Comparison of ENCODE assay signal across 9 mouse cellular contexts in genomic region chr6:34954926-34955861, GRCm38 (mm10). TPM values are rescaled to one million over a fixed set of nuclear protein-coding genes. Genes with fewer than 3 reads are reported as not detected.
A peak's percentile ranks its signal among the peaks of the same experiment; 100 is the strongest.
DNase-seq lines count a peak whose midpoint lies in the region; ATAC-seq and TF ChIP-seq lines count a peak whose summit lies in the region.
"Had no signal": no experiment of that assay in that cellular context is flagged by ENCODE, and none has a peak within 500 bp of the region (broad histone marks: within the 10 kb centered on the region; RNA-seq: fewer than 3 reads in every experiment).

No protein-coding gene starts in this region.

- TF ChIP-seq EP300 in stomach, postnatal 0 days (optimal IDR thresholded peaks at IDR 0.05): no peak

- no peak overlapping the region for H3K27ac ChIP-seq in heart, embryonic 10.5 days
- H3K27ac ChIP-seq in kidney, postnatal 0 days: no peak overlapping the region
- H3K27ac ChIP-seq in stomach, postnatal 0 days (replicated peaks): no peak overlapping the region

- 53% methylated on average over 18 of the region's 18 CpGs for WGBS in heart, embryonic 10.5 days
- 52% methylated on average over 18 of the region's 18 CpGs for WGBS in kidney, postnatal 0 days
- 52% methylated on average over 18 of the region's 18 CpGs for WGBS in stomach, postnatal 0 days

- H3K9me3 ChIP-seq in heart, embryonic 10.5 days: no peaks in the 10 kb centered on the region
- no peaks in the 10 kb centered on the region for H3K9me3 ChIP-seq in kidney, postnatal 0 days (replicated peaks; ENCODE audit: low read length)
- H3K9me3 ChIP-seq in megakaryocyte, embryonic 14.5 days: no peaks in the 10 kb centered on the region
- H3K9me3 ChIP-seq in stomach, postnatal 0 days (ENCODE audit: control insufficient read depth, low read length): no peaks in the 10 kb centered on the region

- H3K9ac ChIP-seq in kidney, postnatal 0 days (ENCODE audit: low read depth, low read length): no peak overlapping the region
- no peak overlapping the region for H3K9ac ChIP-seq in stomach, postnatal 0 days (ENCODE audit: low read length)

- TF ChIP-seq CTCF in kidney, postnatal 0 days (IDR thresholded peaks at IDR 0.05; ENCODE audit: low read depth): peak; percentile 67
- peak; percentile 78 for TF ChIP-seq CTCF in stomach, postnatal 0 days (IDR thresholded peaks at IDR 0.05; ENCODE audit: low read depth)

- intact Hi-C loops in gastrocnemius, postnatal 36 days (cut with DNase I): no loop called here

- DNase-seq in heart, embryonic 10.5 days (ENCODE audit: low spot score): peak; percentile 84
- no peak for DNase-seq in heart, adult 9 months (ENCODE audit: low spot score in 2 of 2)
- DNase-seq in brain, adult 2 months (ENCODE audit: low read depth, low spot score): peak; percentile 57
- DNase-seq in kidney, postnatal 0 days (ENCODE audit: low spot score): peak; percentile 63
- DNase-seq in stomach, postnatal 0 days (ENCODE audit: low spot score): peak; percentile 55
- DNase-seq in gastrocnemius, postnatal 36 days: no peak

- peak; percentile 71 for ATAC-seq in granulocyte monocyte progenitor cell, adult 5-6 weeks (replicated peaks; ENCODE audit: poor library complexity, severe bottlenecking)
- ATAC-seq in kidney, postnatal 0 days (replicated peaks; ENCODE audit: low FRiP score, low read depth): peak; percentile 82
- ATAC-seq in stomach, postnatal 0 days (ENCODE audit: low FRiP score, low TSS enrichment): peak; percentile 70

- H3K36me3 ChIP-seq in heart, embryonic 10.5 days: no peaks in the 10 kb centered on the region
- H3K36me3 ChIP-seq in kidney, postnatal 0 days (ENCODE audit: insufficient read depth, low read length): no peaks in the 10 kb centered on the region
- H3K36me3 ChIP-seq in megakaryocyte, embryonic 14.5 days (replicated peaks; ENCODE audit: low read length): no peaks in the 10 kb centered on the region
- no peaks in the 10 kb centered on the region for H3K36me3 ChIP-seq in stomach, postnatal 0 days (ENCODE audit: control insufficient read depth, insufficient read depth, low read length)

- peaks cover 13% of the 10 kb centered on the region for H3K4me1 ChIP-seq in heart, embryonic 10.5 days
- H3K4me1 ChIP-seq in kidney, postnatal 0 days (replicated peaks; ENCODE audit: insufficient read depth, low read length): no peaks in the 10 kb centered on the region
- peaks cover 30% of the 10 kb centered on the region for H3K4me1 ChIP-seq in megakaryocyte, embryonic 14.5 days
- no peaks in the 10 kb centered on the region for H3K4me1 ChIP-seq in stomach, postnatal 0 days (replicated peaks; ENCODE audit: control insufficient read depth, insufficient read depth)

- H3K27me3 ChIP-seq in heart, embryonic 10.5 days (ENCODE audit: insufficient read depth, poor library complexity, severe bottlenecking): peaks cover 3% of the 10 kb centered on the region; the same call in 1 of the 2 replicates
- no peaks in the 10 kb centered on the region for H3K27me3 ChIP-seq in kidney, postnatal 0 days (ENCODE audit: insufficient read depth, low read length)
- peaks cover 22% of the 10 kb centered on the region for H3K27me3 ChIP-seq in megakaryocyte, embryonic 14.5 days (replicated peaks)
- H3K27me3 ChIP-seq in stomach, postnatal 0 days (ENCODE audit: control insufficient read depth, insufficient read depth, low read length): no peaks in the 10 kb centered on the region

- H3K4me2 ChIP-seq in kidney, postnatal 0 days (ENCODE audit: low read length): peak overlapping the region; percentile 28
- H3K4me2 ChIP-seq in stomach, postnatal 0 days (replicated peaks; ENCODE audit: low read depth): no peak overlapping the region

- H3K4me3 ChIP-seq in heart, embryonic 10.5 days: peak overlapping the region; percentile 46
- H3K4me3 ChIP-seq in kidney, postnatal 0 days (replicated peaks; ENCODE audit: low read depth, low read length): no peak overlapping the region
- peak overlapping the region; percentile 31 for H3K4me3 ChIP-seq in megakaryocyte, embryonic 14.5 days (replicated peaks)
- H3K4me3 ChIP-seq in stomach, postnatal 0 days (ENCODE audit: low read depth, low read length): no peak overlapping the region
- H3K4me3 ChIP-seq: erythroblast, embryonic 14.5 days had no signal

RNA-seq across cellular contexts. Expression of gene Slc23a4, which starts 33.0 kb away (rescaled TPM):
- 0.12 and 0.41 TPM in 2 replicates for polyA plus RNA-seq in heart, embryonic 10.5 days (2016; fragmentation: Nextera tagmentation; extraction: Ambion mirVana)
- 2.1 TPM in 1 of 2 replicates, not detected in the other for total RNA-seq in granulocyte monocyte progenitor cell, adult 5-6 weeks (2014; fragmentation: Nextera tagmentation)
- total RNA-seq in granulocyte monocyte progenitor cell, adult 5-6 weeks (2017): 0.52 and 0.65 TPM in 2 replicates
- polyA plus RNA-seq in kidney, postnatal 0 days (2015; fragmentation: Nextera tagmentation; extraction: Ambion mirVana): 0.21 and 0.27 TPM in 2 replicates
- polyA plus RNA-seq in megakaryocyte, embryonic 14.5 days (2012; ENCODE audit: insufficient read depth, low replicate concordance): 0.40 TPM in 1 of 2 replicates, not detected in the other
- polyA plus RNA-seq in stomach, postnatal 0 days (2015; fragmentation: Nextera tagmentation; extraction: Ambion mirVana): 1.5 and 1.6 TPM in 2 replicates
- total RNA-seq in gastrocnemius, postnatal 36 days (2021): not detected
- polyA plus RNA-seq: erythroblast, embryonic 14.5 days had no signal

RNA-seq across cellular contexts. Expression of gene Stra8, which starts 35.2 kb away (rescaled TPM):
- not detected in 2 replicates for polyA plus RNA-seq in heart, embryonic 10.5 days (2016; fragmentation: Nextera tagmentation; extraction: Ambion mirVana)
- total RNA-seq in granulocyte monocyte progenitor cell, adult 5-6 weeks (2014; fragmentation: Nextera tagmentation): not detected in 2 replicates
- total RNA-seq in granulocyte monocyte progenitor cell, adult 5-6 weeks (2017): not detected in 2 replicates
- not detected in 2 replicates for polyA plus RNA-seq in kidney, postnatal 0 days (2015; fragmentation: Nextera tagmentation; extraction: Ambion mirVana)
- polyA plus RNA-seq in megakaryocyte, embryonic 14.5 days (2012; ENCODE audit: insufficient read depth, low replicate concordance): not detected in 2 replicates
- polyA plus RNA-seq in stomach, postnatal 0 days (2015; fragmentation: Nextera tagmentation; extraction: Ambion mirVana): 0.10 TPM in 1 of 2 replicates, not detected in the other
- not detected for total RNA-seq in gastrocnemius, postnatal 36 days (2021)
- polyA plus RNA-seq: erythroblast, embryonic 14.5 days had no signal

RNA-seq across cellular contexts. Expression of gene Wdr91, which starts 44.5 kb away (rescaled TPM):
- 12.6 and 13.0 TPM in 2 replicates for polyA plus RNA-seq in heart, embryonic 10.5 days (2016; fragmentation: Nextera tagmentation; extraction: Ambion mirVana)
- 11.8 and 12.6 TPM in 2 replicates for total RNA-seq in granulocyte monocyte progenitor cell, adult 5-6 weeks (2014; fragmentation: Nextera tagmentation)
- total RNA-seq in granulocyte monocyte progenitor cell, adult 5-6 weeks (2017): 16.8 and 17.4 TPM in 2 replicates
- 10.2 and 10.6 TPM in 2 replicates for polyA plus RNA-seq in kidney, postnatal 0 days (2015; fragmentation: Nextera tagmentation; extraction: Ambion mirVana)
- 13.0 and 28.5 TPM in 2 replicates for polyA plus RNA-seq in megakaryocyte, embryonic 14.5 days (2012; ENCODE audit: insufficient read depth, low replicate concordance)
- 4.5 and 5.0 TPM in 2 replicates for polyA plus RNA-seq in stomach, postnatal 0 days (2015; fragmentation: Nextera tagmentation; extraction: Ambion mirVana)
- total RNA-seq in gastrocnemius, postnatal 36 days (2021): 1 to 10 TPM; 4.4 to 5.1 TPM

Comparison
In these comparisons a context has a peak if more than half of its experiments do, and no peak if none do; other contexts are left out.
1. DNase-seq: peak in heart, embryonic 10.5 days (single experiment), brain, adult 2 months (single experiment), kidney, postnatal 0 days (single experiment) and stomach, postnatal 0 days (single experiment); none in heart, adult 9 months (0 of 2) and gastrocnemius, postnatal 36 days (0 of 2).
2. H3K4me3 ChIP-seq: peak in heart, embryonic 10.5 days (single experiment) and megakaryocyte, embryonic 14.5 days (single experiment); none in kidney, postnatal 0 days (single experiment) and stomach, postnatal 0 days (single experiment).
3. Peak in every context shown above with its lines, with median percentiles within 50 percentile points of each other: ATAC-seq.